Mouse (Mus musculus): ENCODE measurements around the gene Pik3r2.

DNA sequence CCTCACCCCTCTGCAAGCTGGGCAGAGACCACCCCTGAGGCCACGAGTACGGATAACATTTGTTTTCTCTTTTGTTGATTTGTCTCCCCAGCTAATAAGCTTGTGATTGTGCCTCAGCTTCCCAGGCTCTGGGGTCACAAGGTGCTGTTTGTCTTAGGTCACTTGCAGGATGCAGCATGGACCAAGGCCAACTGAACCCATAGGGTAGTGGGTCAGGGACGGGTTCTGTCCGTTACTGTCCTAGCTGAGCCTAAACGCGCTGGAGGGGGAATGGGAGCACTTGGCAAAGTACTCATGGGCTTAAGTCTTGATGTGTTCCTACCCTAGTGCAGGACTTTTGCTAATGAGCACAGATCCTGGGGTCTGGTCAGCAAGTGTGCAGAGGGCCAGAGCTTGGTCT lies 9.0 kb downstream of the Pik3r2 start:
- TF ChIP-seq CTCF (IDR thresholded peaks at IDR 0.05; ENCODE audit: control insufficient read depth, insufficient read depth, insufficient read length) (no peak), MYOG (IDR thresholded peaks at IDR 0.05; ENCODE audit: control insufficient read depth, extremely low read depth, insufficient read length) (no peak), CEBPB (IDR thresholded peaks at IDR 0.05; ENCODE audit: low read depth) (no peak), MAX (IDR thresholded peaks at IDR 0.05) (no peak), USF1 (IDR thresholded peaks at IDR 0.05; ENCODE audit: low read depth) (no peak), MYOD1 (IDR thresholded peaks at IDR 0.05; ENCODE audit: control insufficient read depth, insufficient read length, low read depth) (no peak), FOSL1 (IDR thresholded peaks at IDR 0.05; ENCODE audit: insufficient read depth, low read length, poor library complexity, severe bottlenecking) (no peak)
